Mouse (Mus musculus): ENCODE measurements at regions not wholly inside any gene's neighbourhood (a gene's known extent, or its start where the extent isn't known, plus 50 kb on each side); places are given as distances from the start of the nearest gene placed in this dataset.

DNA sequence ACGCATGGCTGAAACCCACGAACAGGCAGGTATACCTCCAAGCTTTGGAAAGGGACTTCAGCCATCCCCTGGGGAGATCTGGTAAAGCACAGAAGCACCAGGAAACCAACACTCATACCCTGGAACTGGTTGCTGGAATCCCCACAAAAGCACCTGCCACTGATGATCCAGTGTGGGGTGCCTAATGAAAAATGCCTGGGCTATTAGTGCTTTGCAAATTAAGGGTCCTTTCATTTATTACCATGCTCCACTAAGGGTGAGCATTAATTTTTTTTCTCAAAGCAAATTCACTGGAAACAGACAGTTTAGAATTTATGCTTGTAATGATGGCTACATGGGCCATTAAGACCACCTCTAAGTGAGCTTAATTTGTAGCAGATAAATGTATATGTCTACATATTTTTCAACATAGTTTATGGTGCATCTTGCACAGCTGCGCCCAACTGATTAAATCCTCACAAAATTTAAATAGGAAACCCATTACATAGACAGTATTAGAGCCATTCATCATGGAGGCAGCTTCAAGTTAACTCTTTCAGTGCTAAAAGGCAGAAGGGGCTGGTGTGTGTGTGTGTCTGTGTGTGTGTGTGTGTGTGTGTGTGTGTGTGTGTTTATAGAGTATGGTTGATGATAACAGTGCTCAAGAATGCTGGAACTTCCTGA lies 201.8 kb downstream of the Cbln1 start:
- TF ChIP-seq POLR2A (IDR thresholded peaks at IDR 0.05; ENCODE audit: low read depth, low read length): no peak
- TF ChIP-seq CTCF (IDR thresholded peaks at IDR 0.05; ENCODE audit: borderline replicate concordance, insufficient read depth, low read length): no peak

Data from embryonic fibroblast, embryonic 13.5 days (primary cell).